Mouse (Mus musculus): Measurements from ENCODE around the gene Ube4a.

DNA sequence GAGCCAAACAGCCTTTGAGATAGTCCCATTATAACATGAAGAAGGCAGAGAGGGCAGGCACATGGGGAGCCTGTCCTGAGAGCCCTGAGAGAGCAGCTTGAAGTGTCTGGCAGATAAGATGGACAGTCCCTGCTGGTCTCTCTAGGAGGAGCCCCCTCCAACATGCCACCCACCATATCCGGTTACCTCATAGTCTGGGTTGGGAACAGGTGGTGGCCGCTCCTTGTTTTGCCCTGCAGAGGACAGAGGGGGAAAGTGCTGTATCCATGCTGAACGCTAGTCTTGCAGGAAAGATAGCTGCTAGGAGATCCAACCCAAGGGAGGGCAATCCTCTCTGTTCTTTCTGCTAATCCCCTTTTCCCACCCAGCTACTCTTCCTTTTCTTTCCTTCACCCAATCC lies 34.8 kb upstream of the Ube4a start:
- TF ChIP-seq CTCF (IDR thresholded peaks at IDR 0.05; ENCODE audit: extremely low read depth, insufficient read depth, insufficient read length, insufficient replicate concordance) (no peak), POLR2A (IDR thresholded peaks at IDR 0.05; ENCODE audit: low read depth, low read length) (no peak)
